Mouse (Mus musculus) hindlimb bud, embryonic 11.5 days (tissue): ENCODE measurements around the gene Cpt2.

ENCODE experiments used
- DNase-seq: peaks from one replicate; pipeline ENCODE4 v3.0.0-alpha.2; 2012; ENCODE audit warnings: low read depth, low spot score; ENCODE audit errors: extremely low spot score

Gene Cpt2

GRCm38 (mm10) chr4:107923145-107923802 is at the start of gene Cpt2:
Gene Cpt2 (minus strand): TSS chr4:107923610.
- DNase-seq: peak; percentile 77

- no peak for DNase-seq
Observed at GRCm38 (mm10) chr4:107971162-107971561, 47.8 kb upstream of the Cpt2 start.

GRCm38 (mm10) chr4:107969781-107970180 is 46.4 kb upstream of the Cpt2 start:
- DNase-seq: no peak

- DNase-seq: no peak
Observed at GRCm38 (mm10) chr4:107967966-107968682, 44.7 kb upstream of the Cpt2 start, which contains the start of gene Slc1a7. Gene Slc1a7 (plus strand): TSS chr4:107968332.

GRCm38 (mm10) chr4:107966416-107967109 is 43.2 kb upstream of the Cpt2 start:
- DNase-seq: no peak

GRCm38 (mm10) chr4:107962792-107963191 is 39.4 kb upstream of the Cpt2 start:
- DNase-seq: no peak

- no peak for DNase-seq
Observed at GRCm38 (mm10) chr4:107962044-107962732, 38.8 kb upstream of the Cpt2 start.

GRCm38 (mm10) chr4:107958487-107958886 is 35.1 kb upstream of the Cpt2 start:
- DNase-seq: no peak

- no peak for DNase-seq
Observed at GRCm38 (mm10) chr4:107955691-107956090, 32.3 kb upstream of the Cpt2 start.

- no peak for DNase-seq
Observed at GRCm38 (mm10) chr4:107952845-107953244, 29.4 kb upstream of the Cpt2 start.

GRCm38 (mm10) chr4:107949918-107950317 is 26.5 kb upstream of the Cpt2 start:
- no peak for DNase-seq

GRCm38 (mm10) chr4:107944141-107944540 is 20.7 kb upstream of the Cpt2 start:
- DNase-seq: no peak

- no peak for DNase-seq
Observed at GRCm38 (mm10) chr4:107942741-107943140, 19.3 kb upstream of the Cpt2 start.

- no peak for DNase-seq
Observed at GRCm38 (mm10) chr4:107938124-107938523, 14.7 kb upstream of the Cpt2 start.

GRCm38 (mm10) chr4:107937338-107937737 is 13.9 kb upstream of the Cpt2 start:
- no peak for DNase-seq

GRCm38 (mm10) chr4:107935254-107935653 is 11.8 kb upstream of the Cpt2 start:
- DNase-seq: no peak

- no peak for DNase-seq
Observed at GRCm38 (mm10) chr4:107933239-107933638, 9.8 kb upstream of the Cpt2 start.

- DNase-seq: no peak
Observed at GRCm38 (mm10) chr4:107931453-107931852, 8.0 kb upstream of the Cpt2 start.

- no peak for DNase-seq
Observed at GRCm38 (mm10) chr4:107928726-107929125, 5.3 kb upstream of the Cpt2 start.

GRCm38 (mm10) chr4:107928269-107928668 is 4.9 kb upstream of the Cpt2 start:
- DNase-seq: no peak

GRCm38 (mm10) chr4:107923803-107924194 is 389 bp upstream of the Cpt2 start:
- DNase-seq: no peak
